9 mouse cellular contexts compared by ENCODE assay signal in the genomic region with DNA sequence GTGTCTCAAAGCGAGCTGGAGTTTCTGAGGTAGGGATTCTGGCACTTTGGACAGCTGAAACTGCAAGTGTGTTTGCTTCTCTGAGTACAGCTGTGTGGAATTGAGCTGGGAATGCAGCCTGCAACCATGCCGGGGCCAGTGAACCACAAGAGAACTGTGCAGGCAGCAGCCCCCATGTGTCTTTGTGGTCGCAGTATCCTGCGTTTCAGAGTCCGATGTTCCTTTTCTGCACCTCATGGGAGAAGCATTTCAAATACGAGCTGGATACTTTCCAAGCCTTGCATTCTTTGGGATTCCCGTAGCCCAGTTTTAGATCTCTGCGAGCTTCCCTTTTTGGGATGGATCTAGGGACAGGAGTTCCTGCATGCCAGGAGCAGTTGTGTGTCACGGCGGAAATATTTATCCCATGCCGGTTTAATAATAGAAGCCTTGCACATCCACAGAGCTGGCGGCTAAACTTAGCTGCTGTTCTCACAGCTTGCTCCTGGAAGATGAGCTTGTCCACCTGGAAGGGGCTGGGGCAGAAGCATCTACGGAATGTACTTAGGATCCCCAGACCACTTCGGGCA.
A peak's percentile ranks its signal among the peaks of the same experiment; 100 is the strongest.
DNase-seq lines count a peak whose midpoint lies in the region; ATAC-seq and TF ChIP-seq lines count a peak whose summit lies in the region.
"Had no signal": no experiment of that assay in that cellular context is flagged by ENCODE, and none has a peak within 500 bp of the region (broad histone marks: within the 10 kb centered on the region; RNA-seq: fewer than 3 reads in every experiment).

No protein-coding gene starts in this region.

- no peaks in the 10 kb centered on the region for H3K36me3 ChIP-seq in intestine, postnatal 0 days (ENCODE audit: control insufficient read depth, insufficient read depth)
- no peaks in the 10 kb centered on the region for H3K36me3 ChIP-seq in stomach, embryonic 15.5 days
- no peaks in the 10 kb centered on the region for H3K36me3 ChIP-seq in forebrain, embryonic 15.5 days

- no peaks in the 10 kb centered on the region for H3K27me3 ChIP-seq in intestine, postnatal 0 days (replicated peaks; ENCODE audit: control insufficient read depth, insufficient read depth, low read length)
- H3K27me3 ChIP-seq in stomach, embryonic 15.5 days (replicated peaks), result no peaks in the 10 kb centered on the region
- H3K27me3 ChIP-seq in forebrain, embryonic 15.5 days, result no peaks in the 10 kb centered on the region

- no peaks in the 10 kb centered on the region for H3K9me3 ChIP-seq in intestine, postnatal 0 days (ENCODE audit: control insufficient read depth)
- no peaks in the 10 kb centered on the region for H3K9me3 ChIP-seq in stomach, embryonic 15.5 days
- H3K9me3 ChIP-seq in forebrain, embryonic 15.5 days, result no peaks in the 10 kb centered on the region
- H3K9me3 ChIP-seq: megakaryocyte, embryonic 14.5 days had no signal

- no peak overlapping the region for H3K9ac ChIP-seq in intestine, postnatal 0 days (ENCODE audit: low read depth, low read length)
- H3K9ac ChIP-seq in stomach, embryonic 15.5 days, result no peak overlapping the region
- no peak overlapping the region for H3K9ac ChIP-seq in forebrain, embryonic 15.5 days (replicated peaks)

- 48% methylated on average over 14 of the region's 14 CpGs for WGBS in intestine, postnatal 0 days
- 30% methylated on average over 14 of the region's 14 CpGs for WGBS in stomach, embryonic 15.5 days
- WGBS in forebrain, embryonic 15.5 days, result 65% methylated on average over 14 of the region's 14 CpGs

- H3K4me1 ChIP-seq in intestine, postnatal 0 days (replicated peaks; ENCODE audit: control insufficient read depth, insufficient read depth, low read length), result no peaks in the 10 kb centered on the region
- H3K4me1 ChIP-seq in stomach, embryonic 15.5 days, result peaks cover 9% of the 10 kb centered on the region
- H3K4me1 ChIP-seq in forebrain, embryonic 15.5 days, result no peaks in the 10 kb centered on the region

- TF ChIP-seq CTCF in intestine, postnatal 0 days (IDR thresholded peaks at IDR 0.05; ENCODE audit: low read depth), result no peak

- H3K4me2 ChIP-seq in intestine, postnatal 0 days (replicated peaks; ENCODE audit: low read depth), result no peak overlapping the region
- peak overlapping the region; percentile 21; the same call in 1 of the 2 replicates for H3K4me2 ChIP-seq in stomach, embryonic 15.5 days
- no peak overlapping the region for H3K4me2 ChIP-seq in forebrain, embryonic 15.5 days (replicated peaks)

- peak; percentile 15 for DNase-seq in right cerebral cortex, adult 18-20 months
- no peak for DNase-seq in right cerebral cortex, postnatal 14 days
- DNase-seq in gastrocnemius, postnatal 10 days, result peak; percentile 32
- no peak for DNase-seq in embryo, embryonic 10 days (ENCODE audit: low spot score)

- H3K4me3 ChIP-seq in intestine, postnatal 0 days (ENCODE audit: low read depth, low read length), result no peak overlapping the region
- no peak overlapping the region for H3K4me3 ChIP-seq in stomach, embryonic 15.5 days (replicated peaks)
- H3K4me3 ChIP-seq in forebrain, embryonic 15.5 days, result no peak overlapping the region
- H3K4me3 ChIP-seq: megakaryocyte, embryonic 14.5 days had no signal

- H3K27ac ChIP-seq in intestine, postnatal 0 days (ENCODE audit: low read depth, low read length), result peak overlapping the region; percentile 54
- peak overlapping the region; percentile 70; the same call in 1 of the 2 replicates for H3K27ac ChIP-seq in stomach, embryonic 15.5 days
- no peak overlapping the region for H3K27ac ChIP-seq in forebrain, embryonic 15.5 days (replicated peaks)

- no peak for ATAC-seq in intestine, postnatal 0 days
- peak; percentile 16; the same call in 1 of the 2 replicates for ATAC-seq in stomach, embryonic 15.5 days (ENCODE audit: insufficient read depth, low FRiP score, low read depth)
- ATAC-seq in forebrain, embryonic 15.5 days (replicated peaks), result no peak
- no peak for ATAC-seq in megakaryocyte-erythroid progenitor cell, adult 5-6 weeks (replicated peaks; ENCODE audit: low FRiP score, low TSS enrichment, poor library complexity, severe bottlenecking)

Comparison
In these comparisons a context has a peak if more than half of its experiments do, and no peak if none do; other contexts are left out.
1. DNase-seq: peak in right cerebral cortex, adult 18-20 months (single experiment) and gastrocnemius, postnatal 10 days (single experiment); none in right cerebral cortex, postnatal 14 days (single experiment) and embryo, embryonic 10 days (single experiment).